Mouse (Mus musculus) heart, postnatal 36 days (tissue): ENCODE measurements around the gene Foxr1. TPM values are rescaled to one million over a fixed set of nuclear protein-coding genes. Genes with fewer than 3 reads are reported as not detected.
"Not testable (repeated sequence)": the region's sequence is repeated elsewhere in the genome, so short reads cannot be mapped to it uniquely, and the experiment has no call there.

ENCODE experiments used
- DNase-seq, 2 experiments: peaks; one replicate each; pipeline ENCODE4 v3.0.0; 2021 to 2022
- intact Hi-C: fragments of 180-260 bp; cut with DNase I; formaldehyde crosslinking; loops from one replicate; pipeline ENCODE4 v1.15.1; 2025
- total RNA-seq, 2 experiments: library from RNA; stranded (reverse); gene quantifications; 2 replicates each; pipeline ENCODE4 v1.2.3; 2021

Foxr1 gene
- total RNA-seq, 2 experiments from 2014 or later, result not detected

DNA sequence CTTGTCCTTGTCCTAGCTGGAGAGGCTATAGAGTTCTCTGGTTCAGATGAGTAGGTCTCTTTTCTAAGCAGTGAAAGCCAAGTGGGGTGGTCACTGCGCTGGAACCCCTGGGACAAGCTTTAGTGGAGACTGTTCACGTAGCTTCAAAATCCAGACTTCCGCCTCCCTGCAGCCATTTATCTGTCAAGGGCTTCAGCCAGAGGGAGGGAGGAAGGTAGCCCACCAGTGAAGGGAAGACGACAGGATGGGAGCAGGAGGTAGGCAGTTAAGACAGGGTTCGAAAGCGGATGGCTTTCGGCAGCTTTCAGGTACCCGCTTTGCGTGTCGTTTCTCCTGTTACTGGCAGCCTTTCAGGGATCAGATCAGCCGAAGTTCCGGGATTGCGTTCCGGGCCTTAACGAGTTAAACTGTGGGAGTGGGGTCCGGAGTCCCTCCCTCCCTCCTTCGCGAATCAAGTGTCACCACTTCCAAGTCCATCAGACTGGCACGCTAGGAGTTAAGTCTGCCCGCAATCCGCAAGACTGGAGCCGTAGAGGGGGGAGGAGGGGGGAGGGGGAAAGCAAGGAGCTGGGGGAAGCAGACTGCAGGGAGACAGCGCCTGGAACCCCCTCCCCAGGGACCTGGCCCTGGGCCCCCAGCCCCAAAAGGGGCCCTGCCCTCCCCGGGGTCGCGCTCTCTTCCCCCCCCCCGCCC, 37.4 kb upstream of the Foxr1 start:
- intact Hi-C loops, result no loop called here

GRCm38 (mm10) chr9:44477339-44478228, 36.6 kb upstream of the Foxr1 start:
- peak; percentile 59 to 76 for DNase-seq
- intact Hi-C loops, result loop anchor here (2.0 kb wide), 1 partner anchor 23 kb away; the partner anchor contains the start of gene Upk2

More for the DNA sequence above, 37.4 kb upstream of the Foxr1 start:
- peak; percentile 68 to 78 for DNase-seq

DNA sequence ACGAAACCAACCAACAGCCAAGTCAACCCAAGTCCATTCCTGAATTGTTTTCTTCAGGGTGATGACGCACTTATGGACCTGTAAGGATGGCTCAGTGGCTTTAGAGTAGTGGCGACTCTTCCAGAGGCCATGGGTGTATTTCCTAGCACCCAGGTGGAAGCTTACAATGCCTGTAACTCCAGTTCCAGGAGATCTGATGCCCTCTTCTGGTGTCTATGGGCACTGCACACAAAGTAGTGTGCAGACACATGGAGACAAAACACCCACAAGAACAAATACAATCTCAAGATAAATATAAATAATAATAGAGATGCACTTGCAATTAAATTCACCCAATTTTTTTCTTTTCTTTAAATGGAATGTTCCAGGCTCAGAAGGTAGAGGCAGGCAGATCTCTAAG, 35.0 kb upstream of the Foxr1 start:
- DNase-seq, result no peak
- intact Hi-C loops, result loop anchor here (2.0 kb wide), 1 partner anchor 21 kb away; the partner anchor contains the start of gene Upk2

- intact Hi-C loops, result no loop called here
- peak in 1 of 2 experiments; percentile 72 for DNase-seq
Measured at GRCm38 (mm10) chr9:44474327-44474726, 33.4 kb upstream of the Foxr1 start.

- intact Hi-C loops, result no loop called here
- DNase-seq, result no peak
Measured at GRCm38 (mm10) chr9:44473184-44473583, 32.2 kb upstream of the Foxr1 start.

DNA sequence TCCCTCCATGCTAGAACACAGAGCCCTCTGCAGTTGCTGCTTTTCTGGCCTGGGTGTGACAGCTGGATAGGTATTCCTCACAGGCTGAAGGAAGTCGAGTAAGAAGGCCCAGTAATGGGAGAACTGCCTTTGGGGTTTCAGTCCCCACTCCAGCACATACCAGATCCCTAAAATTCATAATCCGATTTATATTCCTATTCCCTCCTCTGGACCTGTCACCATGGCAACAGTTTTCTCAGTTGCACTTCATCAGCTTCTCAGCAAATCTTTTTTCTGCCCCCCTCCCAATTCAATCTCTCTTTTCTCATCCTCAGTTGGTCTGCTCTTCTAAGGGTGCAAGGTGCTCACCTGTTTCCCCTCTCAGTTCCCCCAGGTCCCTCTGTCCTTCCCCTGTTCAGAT, 27.9 kb upstream of the Foxr1 start:
- intact Hi-C loops, result no loop called here
- no peak for DNase-seq

DNA sequence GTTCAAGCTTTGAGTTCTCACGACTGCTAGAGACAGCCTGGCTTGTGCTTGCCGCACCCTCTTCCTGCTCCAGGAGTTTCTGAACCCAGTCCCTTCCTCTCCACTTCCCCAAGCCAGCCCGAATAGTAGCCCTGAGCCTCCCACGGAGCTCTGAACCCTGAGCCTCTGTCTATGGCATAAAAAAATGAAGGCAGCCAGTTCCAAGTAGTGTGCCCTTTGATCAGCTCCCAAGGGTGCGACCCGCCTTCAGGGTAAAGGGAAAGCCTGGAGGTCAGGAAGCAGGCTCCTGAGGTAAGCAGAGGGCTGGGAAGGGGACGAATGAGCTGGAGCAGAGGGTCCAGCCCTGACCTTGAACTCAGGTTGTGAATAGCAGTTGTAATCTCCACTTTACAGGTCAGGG, 27.3 kb upstream of the Foxr1 start:
- intact Hi-C loops, result no loop called here
- DNase-seq, result no peak

GRCm38 (mm10) chr9:44461950-44462349, 21.0 kb upstream of the Foxr1 start:
- no peak for DNase-seq
- intact Hi-C loops, result no loop called here

DNA sequence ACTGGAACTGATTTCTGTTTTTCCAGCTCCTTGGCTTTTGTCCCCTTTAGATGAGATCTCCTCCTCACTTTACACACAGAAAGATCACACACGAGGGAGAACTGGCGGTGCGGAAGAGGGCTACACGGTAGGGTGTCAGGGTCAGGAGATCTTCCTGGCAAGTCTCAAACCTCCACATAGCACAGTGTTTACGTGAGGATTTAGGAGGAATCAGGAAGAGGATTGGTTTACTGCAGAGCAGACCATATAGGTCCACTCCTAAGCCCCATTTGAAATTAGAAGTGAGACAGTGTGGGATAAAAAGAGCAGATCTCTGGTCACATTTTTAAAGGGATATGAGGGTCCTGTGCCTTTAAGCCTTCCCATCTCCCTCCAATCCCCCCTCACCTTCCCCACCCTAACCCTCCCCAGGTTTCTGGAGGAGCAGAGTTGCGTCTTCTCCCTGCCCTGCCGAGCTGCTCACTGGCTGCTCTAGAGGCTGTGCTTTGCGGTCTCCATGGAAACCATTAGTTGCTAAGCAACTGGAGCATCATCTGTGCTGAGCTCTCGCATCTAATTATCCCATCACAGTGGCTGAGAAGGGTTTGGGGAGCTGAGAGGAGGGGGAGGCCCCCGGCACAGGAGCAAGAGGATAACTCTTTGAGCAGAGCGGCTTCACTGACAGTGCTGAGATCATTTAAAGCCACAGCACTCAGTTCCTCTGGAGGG, 16.3 kb upstream of the Foxr1 start:
- intact Hi-C loops, result no loop called here
- DNase-seq, result no peak

DNA sequence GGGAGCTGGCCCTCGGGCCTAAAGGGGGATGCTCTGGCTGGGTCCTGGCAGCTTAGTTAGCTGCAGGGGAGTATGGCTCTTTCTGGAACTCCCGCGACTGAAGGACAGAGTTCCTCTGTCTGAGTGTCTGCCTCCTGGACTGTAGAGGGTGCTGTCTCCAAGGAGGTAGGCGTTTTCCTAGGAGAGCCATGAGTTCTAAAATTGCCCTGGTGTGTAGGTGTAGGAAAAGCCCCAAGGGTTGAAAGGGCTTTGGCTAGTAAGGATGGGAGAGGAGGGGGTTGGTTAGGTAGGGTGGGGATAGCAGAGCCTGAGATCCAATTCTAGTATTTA, 13.9 kb upstream of the Foxr1 start, which contains the start of gene Upk2:
Gene Upk2, minus strand, starts transcription at position 86 of the 330 bp plus-strand sequence.
- intact Hi-C loops, result loop anchor here (1.0 to 2.0 kb wide), 3 partner anchors 22 to 197 kb away; no protein-coding TSS in a partner anchor
- DNase-seq, result no peak

DNA sequence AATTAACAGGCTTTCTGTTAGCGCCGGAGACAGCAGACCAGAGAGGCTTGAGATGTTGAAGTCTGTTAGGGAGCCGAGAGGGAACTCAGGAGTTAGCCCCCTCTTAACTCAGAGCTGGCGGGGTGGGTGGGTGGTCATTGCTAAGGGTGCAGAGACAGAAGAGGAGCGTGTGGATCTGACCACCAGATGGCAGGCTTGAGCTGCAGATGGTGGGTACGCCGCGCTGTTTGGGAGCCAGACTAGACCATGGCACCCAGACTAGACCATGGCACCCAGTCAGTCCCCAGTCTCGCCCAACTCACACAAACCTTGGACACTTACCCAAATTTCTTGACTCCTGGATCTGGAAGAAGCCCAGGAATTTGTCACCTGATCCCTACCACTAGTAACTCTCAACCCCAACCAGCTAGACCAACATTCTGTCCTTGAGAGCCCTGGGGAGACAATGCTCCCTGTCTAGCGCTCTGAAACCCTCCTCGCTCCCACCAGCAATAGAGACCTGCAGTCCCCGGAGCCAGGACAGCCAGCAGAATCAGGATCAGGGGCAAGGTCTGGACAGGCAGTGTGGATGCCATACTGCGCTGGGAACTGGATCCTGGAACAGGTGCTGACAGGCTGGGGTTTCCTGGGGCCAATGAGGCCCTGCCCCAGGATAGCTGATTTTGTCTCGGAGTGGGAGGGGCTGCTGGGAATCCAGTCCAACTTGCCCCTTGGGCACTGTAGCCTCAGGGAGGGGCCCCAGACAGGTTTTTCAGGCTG, 13.4 kb upstream of the Foxr1 start:
- intact Hi-C loops, result loop anchor here (1.0 to 2.0 kb wide), 3 partner anchors 22 to 198 kb away; no protein-coding TSS in a partner anchor
- peak; percentile 88 to 92 for DNase-seq

GRCm38 (mm10) chr9:44450387-44450786, 9.5 kb upstream of the Foxr1 start:
- DNase-seq, result no peak
- intact Hi-C loops, result no loop called here

DNA sequence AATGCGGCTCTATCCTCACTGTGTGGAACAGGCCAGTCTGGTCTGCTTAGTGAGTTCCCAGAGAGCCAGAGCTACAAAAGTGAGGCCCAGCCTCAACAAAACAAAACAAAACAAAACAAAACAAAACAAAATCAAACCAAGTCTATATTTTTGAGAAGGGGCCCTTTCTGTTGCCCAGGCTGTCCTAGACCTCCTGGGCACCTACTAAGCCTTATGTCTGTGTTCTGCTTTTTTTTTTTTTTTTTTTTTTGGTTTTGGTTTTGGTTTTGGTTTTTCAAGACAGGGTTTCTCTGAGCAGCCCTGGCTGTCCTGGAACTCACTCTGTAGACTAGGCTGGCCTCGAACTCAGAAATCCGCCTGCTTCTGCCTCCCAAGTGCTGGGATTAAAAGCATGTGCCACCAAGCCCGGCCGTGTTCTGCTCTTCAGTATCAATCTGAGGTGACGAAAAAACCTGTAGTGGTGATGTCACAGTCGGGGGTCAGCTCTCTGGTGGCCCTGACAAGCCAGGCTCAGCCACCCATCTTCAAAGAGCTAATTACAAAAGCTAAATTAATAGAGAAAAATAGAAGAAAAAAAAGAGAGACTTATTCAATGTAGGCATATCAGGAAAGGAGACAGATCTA, 3.6 kb upstream of the Foxr1 start:
- DNase-seq, intact Hi-C loops: not testable (repeated sequence)

DNA sequence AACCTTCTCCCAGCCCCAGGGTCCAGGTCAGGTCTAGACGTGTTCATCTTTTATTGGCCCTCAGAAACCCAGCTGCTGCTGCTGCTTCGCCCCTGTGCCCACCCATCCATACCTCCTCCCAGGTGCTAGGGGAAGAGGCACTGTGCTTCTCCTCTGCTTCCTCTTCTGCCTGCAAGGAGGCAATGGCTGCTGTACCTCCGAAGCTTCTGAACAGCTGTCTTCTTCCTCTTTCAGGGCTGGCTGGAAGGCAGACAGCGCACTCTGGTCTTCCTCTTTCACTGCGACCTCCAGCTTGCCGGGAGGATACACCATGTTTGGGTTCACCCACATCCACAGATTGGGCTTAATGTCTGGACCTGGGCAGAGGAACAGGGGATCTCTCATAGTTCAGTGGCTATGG, 5.2 kb downstream of the Foxr1 start:
- no peak for DNase-seq
- intact Hi-C loops, result no loop called here

- intact Hi-C loops, result no loop called here
Measured at GRCm38 (mm10) chr9:44432577-44433185, 8.3 kb downstream of the Foxr1 start.

DNA sequence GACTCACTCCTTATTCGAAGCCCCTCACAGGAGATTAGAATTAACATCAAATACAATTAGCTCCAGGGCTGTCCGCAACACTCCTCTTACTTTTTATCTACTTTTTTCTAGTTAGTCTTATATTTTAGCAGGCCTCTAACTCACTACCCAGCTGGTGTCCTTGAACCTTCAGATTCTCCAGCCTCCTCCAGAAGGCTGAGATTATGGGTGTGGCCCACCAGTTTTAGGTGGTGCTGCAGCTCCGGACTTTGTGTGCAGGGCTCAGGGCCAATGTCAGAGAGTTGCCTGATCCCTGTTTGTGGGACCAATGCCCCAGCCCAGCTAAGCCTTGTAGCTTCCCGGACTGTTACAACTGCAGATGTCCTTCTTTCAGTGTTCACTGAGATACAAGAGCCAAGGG, 17.4 kb downstream of the Foxr1 start:
- no peak for DNase-seq
- intact Hi-C loops, result no loop called here

More at GRCm38 (mm10) chr9:44432577-44433185, 8.3 kb downstream of the Foxr1 start:
- no peak for DNase-seq

DNA sequence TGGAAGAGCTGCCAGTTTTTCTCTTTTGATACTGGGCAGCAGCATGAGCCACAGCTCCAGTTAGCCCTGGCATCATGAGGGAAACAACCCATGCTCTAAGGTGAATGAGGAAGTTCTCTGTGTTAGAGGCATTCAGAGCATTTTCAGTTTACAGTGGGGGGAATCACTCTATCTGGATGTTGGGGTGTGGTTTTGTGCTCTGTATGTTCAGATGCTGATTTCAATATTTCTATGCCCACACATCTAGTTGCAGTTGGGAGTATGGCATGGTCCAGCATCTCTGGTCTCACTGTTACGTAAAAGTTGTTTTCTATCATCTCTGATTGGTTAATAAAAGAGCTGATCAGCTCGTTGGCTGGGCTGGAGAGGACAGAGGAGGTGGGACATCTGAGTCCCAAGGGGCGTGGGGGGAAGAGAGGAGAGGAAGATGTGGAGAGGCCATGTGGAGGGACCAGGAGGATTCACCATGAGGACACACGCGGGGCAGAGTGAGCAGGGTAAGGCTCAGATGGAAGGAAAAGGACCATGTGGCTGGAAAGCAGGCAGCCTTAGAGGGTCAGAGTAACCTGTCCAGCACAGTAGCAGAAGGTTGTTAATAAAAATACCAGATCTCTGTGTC, 20.5 kb downstream of the Foxr1 start:
- no peak for DNase-seq

DNA sequence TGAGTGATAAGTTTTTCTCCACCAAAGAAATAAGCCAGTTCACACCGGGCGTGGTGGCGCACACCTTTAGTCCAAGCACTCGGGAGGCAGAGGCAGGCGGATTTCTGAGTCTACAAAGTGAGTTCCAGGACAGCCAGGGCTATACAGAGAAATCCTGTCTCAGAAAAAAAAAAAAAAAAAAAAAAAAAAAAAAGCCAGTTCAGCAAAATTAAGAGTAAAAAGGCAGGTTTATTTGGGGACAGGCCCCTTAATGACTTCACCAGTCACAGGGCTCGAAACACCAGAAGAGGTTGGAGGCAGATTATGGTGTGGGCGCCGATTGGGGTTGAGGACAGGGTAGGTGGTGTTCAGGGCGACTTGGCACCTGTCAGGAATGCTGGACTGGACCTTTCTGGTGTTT, 21.2 kb downstream of the Foxr1 start:
- DNase-seq, intact Hi-C loops: not testable (repeated sequence)

More for the DNA sequence above, 20.5 kb downstream of the Foxr1 start:
- intact Hi-C loops, result no loop called here
